Mouse (Mus musculus) MEL (cell line): ENCODE results near the gene Prss12. TPM values are rescaled to one million over a fixed set of nuclear protein-coding genes. Genes with fewer than 3 reads are reported as not detected.

Experiments used
- DNase-seq: peaks from one replicate; pipeline ENCODE4 v3.0.0; 2011; ENCODE audit warnings: low read depth, low spot score
- H3K27ac ChIP-seq: 2 replicates; pipeline ENCODE4 v1.5.1; 2012; ENCODE audit warnings: low read depth, mild to moderate bottlenecking, control low read depth, low read length, moderate library complexity; ENCODE audit not compliant: control insufficient read depth
- H3K27me3 ChIP-seq, 2 experiments: fragments of 150-350 bp in 1 of 2; sonication (generic) in 1 of 2; 2 replicates each; pipeline ENCODE4 v1.6.1; 2012; ENCODE audit warnings: low read length in 2 of 2, mild to moderate bottlenecking in 2 of 2, improper control_type of control experiment in 1 of 2, moderate library complexity in 1 of 2; ENCODE audit not compliant: insufficient read depth in 2 of 2, control insufficient read depth in 1 of 2
- H3K36me3 ChIP-seq, 2 experiments: 2 replicates each; pipeline ENCODE4 v1.6.1; 2012 to 2014; ENCODE audit warnings: low read length in 2 of 2, improper control_type of control experiment in 1 of 2, inconsistent platforms in 1 of 2, mild to moderate bottlenecking in 1 of 2; ENCODE audit not compliant: insufficient read depth in 2 of 2, control insufficient read depth in 1 of 2
- H3K4me1 ChIP-seq, 2 experiments: fragments of 150-350 bp in 1 of 2; sonication (generic) in 1 of 2; 2 replicates each; pipeline ENCODE4 v1.6.1; 2012; ENCODE audit warnings: low read length in 2 of 2, improper control_type of control experiment in 1 of 2, mild to moderate bottlenecking in 1 of 2; ENCODE audit not compliant: insufficient read depth in 2 of 2, control insufficient read depth in 1 of 2
- H3K4me3 ChIP-seq, 2 experiments: fragments of 150-350 bp in 1 of 2; sonication (generic) in 1 of 2; 2 replicates each; pipeline ENCODE4 v1.5.1; 2012; ENCODE audit warnings: low read depth in 2 of 2, low read length in 2 of 2, mild to moderate bottlenecking in 2 of 2, moderate library complexity in 2 of 2, control low read depth in 1 of 2, improper control_type of control experiment in 1 of 2; ENCODE audit not compliant: control insufficient read depth in 1 of 2, insufficient read depth in 1 of 2
- H3K79me2 ChIP-seq: 2 replicates; pipeline ENCODE4 v1.6.1; 2012; ENCODE audit warnings: mild to moderate bottlenecking, low read length, moderate library complexity; ENCODE audit not compliant: control insufficient read depth, poor library complexity, insufficient read depth
- H3K9ac ChIP-seq: 2 replicates; pipeline ENCODE4 v1.6.1; 2012; ENCODE audit warnings: low read depth, mild to moderate bottlenecking, control low read depth, low read length, moderate library complexity; ENCODE audit not compliant: control insufficient read depth, poor library complexity, severe bottlenecking
- H3K9me3 ChIP-seq: fragments of 150-350 bp; sonication (generic); replicated peaks from 2 replicates; pipeline ENCODE4 v1.6.1; 2012; ENCODE audit warnings: mild to moderate bottlenecking, low read length, improper control_type of control experiment, moderate library complexity; ENCODE audit not compliant: insufficient read depth
- CTCF ChIP-seq, 3 experiments: IDR thresholded peaks in 2 of 3; conservative IDR thresholded peaks in 1 of 3; 2 replicates each; pipeline ENCODE4 v1.5.1; 2011 to 2012; ENCODE audit warnings: low read length in 3 of 3, low read depth in 2 of 3, mild to moderate bottlenecking in 2 of 3, improper control_type of control experiment in 1 of 3, inconsistent platforms in 1 of 3, mixed read lengths in 1 of 3, moderate library complexity in 1 of 3; ENCODE audit not compliant: control insufficient read depth in 1 of 3, insufficient read depth in 1 of 3, poor library complexity in 1 of 3, severe bottlenecking in 1 of 3
- ETS1 ChIP-seq: IDR thresholded peaks from 2 replicates; pipeline ENCODE4 v1.6.1; 2012; ENCODE audit warnings: low read depth, mild to moderate bottlenecking, inconsistent platforms, low read length, improper control_type of control experiment, moderate library complexity
- MAX ChIP-seq: IDR thresholded peaks from 2 replicates; pipeline ENCODE4 v1.6.1; 2011; ENCODE audit warnings: low read length, improper control_type of control experiment
- MYB ChIP-seq: IDR thresholded peaks from 2 replicates; pipeline ENCODE4 v1.6.1; 2011; ENCODE audit warnings: mild to moderate bottlenecking, low read depth, low read length, improper control_type of control experiment
- NELFE ChIP-seq: IDR thresholded peaks from 2 replicates; pipeline ENCODE4 v1.6.1; 2011; ENCODE audit warnings: low read depth, low read length, improper control_type of control experiment
- POLR2AphosphoS2 ChIP-seq: IDR thresholded peaks from 2 replicates; pipeline ENCODE4 v1.6.1; 2011; ENCODE audit warnings: low read length, improper control_type of control experiment
- POLR2AphosphoS5 ChIP-seq: IDR thresholded peaks from 2 replicates; pipeline ENCODE4 v1.6.1; 2012; ENCODE audit warnings: low read depth, borderline replicate concordance, mild to moderate bottlenecking, inconsistent platforms, low read length, moderate library complexity, mixed read lengths
- SMC3 ChIP-seq: IDR thresholded peaks from 2 replicates; pipeline ENCODE4 v1.6.1; 2011; ENCODE audit warnings: low read depth, low read length, improper control_type of control experiment
- ZNF384 ChIP-seq: IDR thresholded peaks from 2 replicates; pipeline ENCODE4 v1.6.1; 2012; ENCODE audit warnings: low read depth, mild to moderate bottlenecking, inconsistent platforms, low read length, improper control_type of control experiment
- polyA plus RNA-seq, 2 experiments: library from polyadenylated mRNA; stranded (reverse) in 1 of 2; unstranded in 1 of 2; fragments of >175 nt in 1 of 2; fragments of >200 nt in 1 of 2; gene quantifications; 2 replicates each; pipeline versions ENCODE4 v1.2.1 to v1.2.4; 2012; ENCODE audit warnings: low replicate concordance in 2 of 2, low read depth in 1 of 2; ENCODE audit not compliant: insufficient read length in 2 of 2, insufficient read depth in 1 of 2, missing spikeins in 1 of 2
- total RNA-seq: library from RNA; depleted of rRNA; stranded (reverse); fragments of 300-350 nt; gene quantifications from 2 replicates; pipeline ENCODE4 v1.2.3, GENCODE M21; 2012

Prss12 gene
- total and polyA plus RNA-seq, 3 experiments, result 0.23 TPM; not detected in 2

DNA sequence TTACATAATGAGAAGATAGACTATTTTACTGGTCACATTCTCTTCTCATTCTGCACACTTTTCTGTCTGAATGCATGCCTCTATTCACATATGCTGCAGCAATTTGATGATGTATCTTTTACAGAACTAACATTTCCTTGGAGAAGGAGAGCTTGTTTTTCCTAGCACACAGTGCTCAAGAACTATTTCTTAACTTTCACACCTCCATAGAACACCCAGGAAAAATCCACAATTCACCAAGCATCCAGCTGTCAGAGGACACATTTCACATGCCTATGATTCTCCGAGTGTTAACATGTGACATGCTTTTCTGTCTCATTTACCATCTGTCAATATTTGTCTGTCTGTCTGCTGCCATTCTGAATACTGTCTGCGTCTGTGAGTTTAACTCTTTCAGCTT is 21.1 kb upstream of the Prss12 start:
- Histone ChIP-seq H3K9ac (no peak overlapping the region), H3K4me3 (no peak overlapping the region), H3K9me3 (no peaks in the 10 kb centered on the region), H3K36me3 (peaks cover 0 to 5% of the 10 kb centered on the region in 2 experiments; a peak in 2 of 4 replicates), H3K27ac (no peak overlapping the region), H3K79me2 (no peaks in the 10 kb centered on the region), H3K4me1 (peaks cover under 1 to 7% of the 10 kb centered on the region in 2 experiments), H3K27me3 (peaks cover 0 to 1% of the 10 kb centered on the region in 2 experiments; a peak in 1 of 4 replicates)
- DNase-seq, result no peak
- no peak for TF ChIP-seq POLR2AphosphoS5

GRCm38 (mm10) chr3:123428005-123428404 is 18.7 kb upstream of the Prss12 start:
- no peak for DNase-seq
- TF ChIP-seq POLR2AphosphoS5 (no peak), NELFE (no peak)
- H3K27ac ChIP-seq, result no peak overlapping the region
- no peaks in the 10 kb centered on the region for H3K9me3 ChIP-seq
- peaks cover 0 to 23% of the 10 kb centered on the region in 2 experiments; a peak in 2 of 4 replicates for H3K36me3 ChIP-seq
- H3K27me3 ChIP-seq, result peaks cover 0 to 1% of the 10 kb centered on the region in 2 experiments; a peak in 1 of 4 replicates
- H3K9ac ChIP-seq, result no peak overlapping the region
- H3K4me1 ChIP-seq, result peaks cover 11 to 24% of the 10 kb centered on the region in 2 experiments
- no peaks in the 10 kb centered on the region for H3K79me2 ChIP-seq
- H3K4me3 ChIP-seq, result no peak overlapping the region

- no peak for DNase-seq
- no peak for TF ChIP-seq MYB
- TF ChIP-seq CTCF (IDR thresholded peaks at IDR 0.05 in 2 of 3, conservative IDR thresholded peaks at IDR 0.05 in 1 of 3; ENCODE audit: control insufficient read depth in 1 of 3, insufficient read depth in 1 of 3, low read depth in 2 of 3, low read length in 3 of 3, poor library complexity in 1 of 3, severe bottlenecking in 1 of 3), result no peak
- no peak for TF ChIP-seq ZNF384
- no peak for TF ChIP-seq MAX
- no peak for TF ChIP-seq ETS1
- no peak for TF ChIP-seq POLR2AphosphoS2
- TF ChIP-seq SMC3, result no peak
- H3K27me3 ChIP-seq, result no peaks in the 10 kb centered on the region
- H3K79me2 ChIP-seq, result no peaks in the 10 kb centered on the region
- H3K4me3 ChIP-seq, result no peak overlapping the region
- peaks cover 11 to 25% of the 10 kb centered on the region in 2 experiments for H3K4me1 ChIP-seq
- H3K36me3 ChIP-seq, result peaks cover 0 to 23% of the 10 kb centered on the region in 2 experiments; a peak in 2 of 4 replicates
- no peak overlapping the region; the same call in 1 of the 2 replicates for H3K27ac ChIP-seq
- no peaks in the 10 kb centered on the region for H3K9me3 ChIP-seq
- no peak overlapping the region for H3K9ac ChIP-seq
These were observed 16.9 kb upstream of the Prss12 start for GRCm38 (mm10) chr3:123429597-123430458.
